Mouse (Mus musculus) embryonic stem cell, embryonic (primary cell): ENCODE measurements around the gene Ttn.

ENCODE experiments used
- CTCF ChIA-PET, 4 experiments: fragments of 300-600 bp in 2 of 4; fragments of 350-600 bp in 2 of 4; sonication (Branson Sonifier 250); formaldehyde crosslinking; loops; one replicate each; lab custom pipeline; 2022; ENCODE audit warnings: inconsistent platforms in 2 of 4; lab: Charles Lee
- POLR2A ChIA-PET, 4 experiments: fragments of 300-600 bp in 2 of 4; fragments of 350-600 bp in 2 of 4; sonication (Branson Sonifier 250); formaldehyde crosslinking; loops; one replicate each; lab custom pipeline; 2022; ENCODE audit warnings: antibody characterized with exemption in 4 of 4, inconsistent platforms in 1 of 4; lab: Charles Lee

The Ttn gene

DNA sequence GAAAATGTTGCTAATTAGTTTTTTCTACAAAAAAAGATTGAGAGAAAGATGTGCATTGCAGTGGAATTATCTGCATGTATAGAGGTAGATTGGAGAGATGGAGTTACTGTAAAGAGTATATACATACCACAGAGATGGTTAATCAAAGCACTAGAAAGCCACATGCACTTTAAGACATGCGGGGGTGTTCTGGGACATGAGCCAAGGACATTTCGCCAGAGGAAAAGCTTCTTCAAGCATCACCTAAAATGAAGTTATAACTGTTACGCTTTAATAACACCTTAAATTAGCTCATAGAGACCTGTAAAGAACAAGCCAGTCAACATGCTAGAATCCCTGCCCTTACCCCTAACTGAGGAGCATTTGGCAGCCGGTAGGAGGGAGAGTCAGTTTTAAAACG, 315.1 kb downstream of the Ttn start:
- CTCF ChIA-PET, result interaction anchor here in 1 of 4 experiments (0.7 kb wide), 1 partner anchor 11 kb away, joined by 6 read pairs; no protein-coding TSS in a partner anchor

DNA sequence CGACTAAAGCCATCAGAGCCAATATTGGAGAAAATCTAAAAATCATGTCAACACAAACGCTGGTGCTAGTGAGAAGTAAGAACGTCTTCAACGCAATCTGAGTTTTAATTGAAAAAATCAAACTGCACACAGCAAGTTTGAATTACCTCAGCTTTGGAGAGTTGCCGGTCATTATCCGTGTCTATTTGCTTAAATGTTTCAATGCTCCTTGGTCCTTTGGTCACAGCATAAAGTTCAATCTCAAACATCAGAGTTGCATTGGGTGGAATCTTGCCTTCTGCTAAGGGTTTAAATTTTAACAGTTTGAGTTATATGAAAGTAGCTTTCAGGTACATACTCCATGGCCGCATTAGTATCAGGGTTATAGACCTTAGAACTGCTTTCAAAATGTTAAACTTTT, 316.8 kb downstream of the Ttn start:
- ChIA-PET CTCF (interaction anchor here in 2 of 4 experiments (0.6 to 1.3 kb wide), 3 partner anchors 8 to 702 kb away, joined by 3 to 4 read pairs (median 3); no protein-coding TSS in a partner anchor), POLR2A (interaction anchor here in 2 of 4 experiments (0.9 to 1.7 kb wide), 3 partner anchors 8 to 11 kb away, joined by 3 to 9 read pairs (median 7); no protein-coding TSS in a partner anchor)

More for the DNA sequence above, 315.1 kb downstream of the Ttn start:
- POLR2A ChIA-PET, result no interaction called here

GRCm38 (mm10) chr2:76659419-76659818, 322.9 kb downstream of the Ttn start:
- POLR2A ChIA-PET, result interaction anchor here in 2 of 4 experiments (0.6 to 1.4 kb wide), 7 partner anchors 9 to 574 kb away, joined by 3 to 4 read pairs (median 3); partner anchors contain the start of genes Prkra (in 2 of the 2), Pjvk (in 1 of the 2) and Plekha3 (in 1 of the 2)
- CTCF ChIA-PET, result interaction anchor here in 2 of 4 experiments (0.6 to 3.4 kb wide), 2 partner anchors 12 to 184 kb away, joined by 4 to 11 read pairs; partner anchors contain the start of genes Pjvk (in 1 of the 2) and Prkra (in 1 of the 2)

GRCm38 (mm10) chr2:76658551-76658950, 323.8 kb downstream of the Ttn start:
- POLR2A ChIA-PET, result interaction anchor here in 2 of 4 experiments (1.2 to 1.8 kb wide), 2 partner anchors 10 to 11 kb away, joined by 3 to 7 read pairs; partner anchors contain the start of genes Prkra (in 2 of the 2) and Pjvk (in 1 of the 2)
- CTCF ChIA-PET, result interaction anchor here in 1 of 4 experiments (0.9 to 3.4 kb wide), 2 partner anchors 9 to 11 kb away, joined by 3 to 11 read pairs; partner anchors contain the start of genes Pjvk and Prkra

GRCm38 (mm10) chr2:76655982-76656381, 326.4 kb downstream of the Ttn start:
- POLR2A ChIA-PET, result interaction anchor here in 3 of 4 experiments (1.1 to 1.6 kb wide), 5 partner anchors 8 to 18 kb away, joined by 3 to 6 read pairs (median 4); partner anchors contain the start of genes Fkbp7 (in 1 of the 3) and Prkra (in 1 of the 3)
- CTCF ChIA-PET, result interaction anchor here (0.6 to 1.6 kb wide), 16 partner anchors 8 to 1500 kb away, joined by 3 to 6 read pairs (median 4); partner anchors contain the start of genes Prkra (in 3 of the 4), Pjvk (in 1 of the 4) and Rbm45 (in 1 of the 4)

- POLR2A ChIA-PET, result interaction anchor here in 3 of 4 experiments (1.1 to 1.6 kb wide), 4 partner anchors 14 to 19 kb away, joined by 3 to 6 read pairs (median 4); partner anchors contain the start of gene Fkbp7 (in 1 of the 3)
- CTCF ChIA-PET, result interaction anchor here (0.6 to 1.6 kb wide), 13 partner anchors 8 to 405 kb away, joined by 3 to 6 read pairs (median 4); partner anchors contain the start of genes Prkra (in 2 of the 4) and Rbm45 (in 1 of the 4)
Measured at GRCm38 (mm10) chr2:76655444-76655843, 326.9 kb downstream of the Ttn start.

DNA sequence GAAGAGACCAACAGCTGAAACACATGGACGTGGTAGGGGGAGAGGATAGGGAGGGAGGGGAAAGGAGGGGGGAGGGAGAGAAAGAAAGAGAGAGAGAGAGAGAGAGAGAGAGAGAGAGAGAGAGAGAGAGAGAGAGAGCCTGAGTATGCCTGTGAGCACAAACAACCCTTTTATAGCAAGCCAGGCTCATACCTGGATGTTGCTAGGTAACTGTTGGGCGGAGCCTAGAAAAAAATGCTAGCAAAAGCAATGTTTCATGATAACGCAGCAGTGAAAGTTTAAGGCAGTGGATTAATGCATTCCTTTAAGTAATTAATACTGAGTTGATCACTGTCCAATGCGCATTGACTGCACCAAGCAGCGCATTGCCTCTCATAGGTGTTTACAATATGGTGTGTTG, 327.7 kb downstream of the Ttn start:
- CTCF ChIA-PET, result no interaction called here
- POLR2A ChIA-PET, result interaction anchor here in 1 of 4 experiments (0.6 kb wide), 1 partner anchor 186 kb away, joined by 3 read pairs; no protein-coding TSS in a partner anchor
